Mouse (Mus musculus) hematopoietic stem cell, adult 5-6 weeks (primary cell): ENCODE measurements at regions not wholly inside any gene's neighbourhood (a gene's known extent, or its start where the extent isn't known, plus 50 kb on each side); places are given as distances from the start of the nearest gene placed in this dataset.

Experiments used
- ATAC-seq, 2 experiments: fragments of 125-278 bp in 1 of 2; replicated peaks in 1 of 2; 2 replicates each; pipeline ENCODE4 v1.8.0; 2016 to 2017; ENCODE audit warnings: inconsistent platforms in 2 of 2, mild to moderate bottlenecking in 2 of 2, moderate number of reproducible peaks in 2 of 2, low read depth in 1 of 2, moderate TSS enrichment in 1 of 2; ENCODE audit not compliant: low FRiP score in 2 of 2, poor library complexity in 2 of 2, severe bottlenecking in 2 of 2, insufficient read depth in 1 of 2, low TSS enrichment in 1 of 2

GRCm38 (mm10) chr1:13424524-13424923 lies 2010.6 kb downstream of the A830018L16Rik start:
- no peak for ATAC-seq

- no peak for ATAC-seq
These were observed 2011.9 kb downstream of the A830018L16Rik start for GRCm38 (mm10) chr1:13425601-13426327.

- ATAC-seq, result peak; percentile 76 to 86
These were observed 2012.6 kb downstream of the A830018L16Rik start for GRCm38 (mm10) chr1:13426328-13427067.

GRCm38 (mm10) chr1:13427068-13427434 lies 2013.1 kb downstream of the A830018L16Rik start:
- ATAC-seq, result no peak; a peak in 1 of 4 replicates

GRCm38 (mm10) chr1:13427501-13428207 lies 2013.7 kb downstream of the A830018L16Rik start:
- ATAC-seq, result no peak

- ATAC-seq, result no peak
These were observed 2024.0 kb downstream of the A830018L16Rik start for GRCm38 (mm10) chr1:13437747-13438394.

GRCm38 (mm10) chr1:13442366-13442765 lies 2028.5 kb downstream of the A830018L16Rik start:
- no peak for ATAC-seq

- peak in 1 of 2 experiments; percentile 37; a peak in 1 of 4 replicates for ATAC-seq
These were observed 2040.6 kb downstream of the A830018L16Rik start for GRCm38 (mm10) chr1:13454534-13454933.

- ATAC-seq, result no peak
These were observed 2041.7 kb downstream of the A830018L16Rik start for GRCm38 (mm10) chr1:13455572-13455971.

GRCm38 (mm10) chr1:13464311-13464710 lies 2050.4 kb downstream of the A830018L16Rik start:
- ATAC-seq, result no peak

GRCm38 (mm10) chr1:13467174-13467573 lies 2053.3 kb downstream of the A830018L16Rik start:
- no peak for ATAC-seq

GRCm38 (mm10) chr1:13467886-13468630 lies 2054.2 kb downstream of the A830018L16Rik start:
- no peak for ATAC-seq

- ATAC-seq, result peak; percentile 42 to 69; a peak in 2 of 4 replicates
These were observed 2081.0 kb downstream of the A830018L16Rik start for GRCm38 (mm10) chr1:13494727-13495404.

GRCm38 (mm10) chr1:13496386-13496785 lies 2082.5 kb downstream of the A830018L16Rik start:
- no peak for ATAC-seq

GRCm38 (mm10) chr1:13500456-13500855 lies 2086.6 kb downstream of the A830018L16Rik start:
- ATAC-seq, result 0 out of 4 replicates have a peak, but pooled peaks of 1 of the 2 experiments have one; percentile 25

- no peak for ATAC-seq
These were observed 2088.0 kb downstream of the A830018L16Rik start for GRCm38 (mm10) chr1:13501938-13502337.
